Mouse (Mus musculus) testis, adult 2 months (tissue): Measurements from ENCODE around the gene Maml3.

Experiments
- CTCF ChIP-seq: fragments of 200-500 bp; IDR thresholded peaks from 2 replicates; pipeline ENCODE4 v1.5.1; 2012; ENCODE audit warnings: low read depth, mild to moderate bottlenecking, inconsistent platforms, low read length, moderate library complexity; ENCODE audit not compliant: control insufficient read depth, insufficient read depth, insufficient replicate concordance
- POLR2A ChIP-seq: fragments of 200-500 bp; IDR thresholded peaks from 2 replicates; pipeline ENCODE4 v1.6.1; 2012; ENCODE audit warnings: low read depth, mild to moderate bottlenecking, inconsistent platforms, low read length, moderate library complexity; ENCODE audit not compliant: control insufficient read depth

DNA sequence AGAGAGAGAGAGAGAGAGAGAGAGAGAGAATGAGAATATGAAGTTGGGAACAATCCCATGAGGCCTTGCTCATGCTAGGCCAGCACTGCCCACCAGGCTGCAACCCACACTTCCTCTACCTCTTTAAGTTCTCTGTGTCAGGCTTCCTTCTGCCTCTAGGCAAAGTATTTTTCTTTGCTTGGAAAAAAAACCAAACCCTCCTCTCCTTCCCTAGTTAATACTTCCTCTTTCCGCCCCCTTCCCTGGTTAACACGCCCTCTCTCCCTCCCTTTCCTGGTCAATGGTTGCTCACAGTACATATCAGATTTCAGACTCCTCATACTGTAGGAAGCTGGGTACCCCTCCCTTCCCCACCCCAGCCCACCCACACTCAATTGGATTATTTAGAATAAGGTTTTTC, 245.7 kb downstream of the Maml3 start:
- TF ChIP-seq CTCF (no peak), POLR2A (no peak)
